Mouse (Mus musculus) lung, adult 2 months (tissue): ENCODE data around the gene Tex26.

Experiments
- CTCF ChIP-seq: fragments of 200-500 bp; IDR thresholded peaks from 2 replicates; pipeline ENCODE4 v1.5.1; 2011; ENCODE audit warnings: mild to moderate bottlenecking, low read length, control low read depth; ENCODE audit not compliant: insufficient read depth
- POLR2A ChIP-seq: fragments of 200-500 bp; IDR thresholded peaks from 2 replicates; pipeline ENCODE4 v1.6.1; 2011; ENCODE audit warnings: low read depth, mild to moderate bottlenecking, control low read depth, low read length, borderline replicate concordance; ENCODE audit errors: extremely low read depth

- TF ChIP-seq CTCF, result no peak
- TF ChIP-seq POLR2A, result no peak
Measured at GRCm38 (mm10) chr5:149490275-149490674, 50.8 kb downstream of the Tex26 start.
